Mouse (Mus musculus) cortical plate, adult 2 months (tissue): ENCODE measurements around the gene Dnajc17.

Experiments
- CTCF ChIP-seq: fragments of 200-500 bp; IDR thresholded peaks from 2 replicates; pipeline ENCODE4 v1.5.1; 2011; ENCODE audit warnings: mild to moderate bottlenecking, control low read depth, low read length; ENCODE audit not compliant: insufficient read depth; ENCODE audit errors: extremely low read depth
- POLR2A ChIP-seq: fragments of 200-500 bp; IDR thresholded peaks from 2 replicates; pipeline ENCODE4 v1.6.1; 2011; ENCODE audit warnings: mild to moderate bottlenecking, low read length, control low read depth; ENCODE audit not compliant: insufficient read depth; ENCODE audit errors: extremely low read depth

- TF ChIP-seq CTCF = no peak
- no peak for TF ChIP-seq POLR2A
Measured at GRCm38 (mm10) chr2:119165401-119165800, 43.2 kb downstream of the Dnajc17 start.
